Mouse (Mus musculus): ENCODE results near the gene Slc25a41. TPM values are rescaled to one million over a fixed set of nuclear protein-coding genes. Genes with fewer than 3 reads are reported as not detected.
A peak's percentile ranks its signal among the peaks of the same experiment; 100 is the strongest.
"Not testable (repeated sequence)": the region's sequence is repeated elsewhere in the genome, so short reads cannot be mapped to it uniquely, and the experiment has no call there.

Gene Slc25a41
- not detected for polyA plus RNA-seq (2017; shearing (Covaris generic))

DNA sequence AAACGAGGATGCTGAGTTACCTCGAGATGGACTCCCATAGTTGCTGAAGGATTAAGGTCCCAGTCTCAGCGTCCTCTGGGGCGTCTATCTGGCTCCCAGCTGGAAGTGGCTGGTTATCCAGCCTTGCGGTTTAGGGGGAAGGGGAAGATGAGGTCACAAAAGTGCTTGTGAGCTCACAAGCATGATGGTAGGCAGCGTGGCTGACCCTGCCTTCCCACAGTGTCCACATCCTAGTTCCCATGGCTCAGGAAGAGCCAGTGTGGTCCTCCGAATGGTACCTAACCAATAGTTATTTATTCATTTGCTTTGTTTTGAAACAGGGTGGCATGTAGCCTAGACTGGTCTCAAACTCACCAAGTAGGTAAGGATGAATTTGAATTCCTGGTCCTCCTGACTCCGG, at the start of gene Slc25a41:
TSS of gene Slc25a41 (minus strand) at position 101 of the 400 bp plus-strand sequence.
- no peak for ATAC-seq

DNA sequence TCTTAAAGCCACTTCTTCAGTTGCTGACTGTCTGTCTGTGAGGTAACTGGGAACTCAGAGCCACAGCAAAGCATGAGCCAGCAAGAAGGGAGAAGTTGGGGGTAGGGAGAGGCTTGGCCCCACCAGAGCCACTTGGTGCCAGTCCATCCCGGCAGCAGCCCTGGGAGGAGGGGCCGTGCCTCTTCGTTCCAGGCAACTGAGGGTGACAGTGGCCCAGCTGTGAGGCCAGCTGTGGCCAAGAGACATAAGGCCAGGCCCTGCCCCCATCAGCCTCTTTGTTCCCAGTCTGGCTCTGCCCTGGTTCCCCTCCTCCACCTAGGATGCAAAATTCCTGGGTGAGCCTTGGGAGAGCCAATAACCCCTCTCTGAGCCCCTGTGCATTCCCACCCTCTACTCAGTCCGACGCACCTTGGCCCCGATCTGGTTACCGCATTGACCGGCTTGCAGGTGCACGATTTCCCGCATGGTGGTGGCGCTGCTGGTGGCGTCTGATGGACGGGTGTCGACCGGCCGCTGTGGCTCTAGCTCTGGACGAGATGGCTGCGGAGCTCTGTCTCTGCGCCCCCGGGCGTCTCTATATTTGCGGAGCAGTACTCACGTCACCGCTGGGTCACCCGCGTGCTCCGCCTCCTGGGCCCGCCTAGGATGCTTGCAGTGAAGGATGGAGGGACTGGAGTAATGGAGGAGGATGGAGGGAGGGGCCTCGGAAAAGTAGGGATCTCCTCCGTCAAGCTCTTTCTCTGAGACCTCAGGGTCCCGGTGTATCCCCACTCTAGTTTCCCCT, 45.8 kb upstream of the Slc25a41 start, which contains the start of gene Tubb4a:
TSS of gene Tubb4a (minus strand) at position 734 of the 784 bp plus-strand sequence.
- ATAC-seq: no peak

DNA sequence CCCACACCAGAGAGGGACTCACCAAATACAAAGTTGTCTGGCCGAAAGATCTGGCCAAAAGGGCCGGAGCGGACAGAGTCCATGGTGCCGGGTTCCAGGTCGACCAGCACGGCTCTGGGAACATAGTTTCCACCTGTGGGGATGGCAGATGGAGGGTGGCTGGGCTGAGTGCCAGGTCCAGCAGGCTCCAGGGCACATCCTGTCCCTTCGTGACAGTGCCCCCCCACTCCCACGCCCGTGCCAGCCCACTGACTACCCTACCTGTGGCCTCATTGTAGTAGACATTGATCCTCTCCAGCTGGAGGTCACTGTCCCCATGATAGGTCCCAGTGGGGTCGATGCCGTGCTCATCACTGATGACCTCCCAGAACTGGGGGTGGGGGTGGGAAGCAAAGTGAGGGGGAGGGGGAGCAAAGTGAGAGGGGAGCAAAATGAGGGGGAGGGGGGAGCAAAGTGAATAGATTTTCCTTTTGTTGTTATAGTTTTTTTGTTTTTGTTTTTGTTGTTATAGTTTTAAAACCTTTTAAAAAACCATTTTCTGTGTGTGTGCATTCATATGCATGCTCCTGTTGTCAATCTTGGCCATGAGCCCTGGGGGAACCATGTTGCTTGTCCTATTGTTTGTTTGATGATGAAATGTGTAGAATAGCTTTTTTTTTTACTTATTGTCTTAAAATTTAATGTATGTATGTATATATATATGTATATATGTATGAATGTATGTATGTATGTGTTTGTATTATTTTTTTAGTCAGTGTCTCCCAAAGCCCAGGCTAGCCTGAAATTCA, 44.7 kb upstream of the Slc25a41 start:
- no peak for ATAC-seq

DNA sequence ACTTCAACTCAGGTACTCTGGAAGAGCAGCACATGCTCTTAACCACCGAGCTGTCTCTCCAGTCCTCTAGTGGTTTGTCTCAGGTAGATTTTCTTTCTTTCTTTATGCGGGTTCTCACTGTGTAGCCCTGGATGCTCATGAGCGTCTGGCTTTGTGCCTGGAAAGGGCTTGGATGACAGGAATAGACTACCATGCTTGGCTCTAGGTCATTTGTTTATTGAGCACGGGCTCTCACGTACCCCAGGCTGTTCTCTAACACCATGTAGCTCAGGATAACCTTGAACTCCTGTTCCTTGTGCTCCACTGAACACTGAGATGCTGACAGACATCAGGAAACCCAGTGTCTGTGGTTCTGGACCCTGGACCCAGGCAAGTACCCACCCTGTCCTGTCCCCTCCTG, 41.0 kb upstream of the Slc25a41 start:
- ATAC-seq: no peak

DNA sequence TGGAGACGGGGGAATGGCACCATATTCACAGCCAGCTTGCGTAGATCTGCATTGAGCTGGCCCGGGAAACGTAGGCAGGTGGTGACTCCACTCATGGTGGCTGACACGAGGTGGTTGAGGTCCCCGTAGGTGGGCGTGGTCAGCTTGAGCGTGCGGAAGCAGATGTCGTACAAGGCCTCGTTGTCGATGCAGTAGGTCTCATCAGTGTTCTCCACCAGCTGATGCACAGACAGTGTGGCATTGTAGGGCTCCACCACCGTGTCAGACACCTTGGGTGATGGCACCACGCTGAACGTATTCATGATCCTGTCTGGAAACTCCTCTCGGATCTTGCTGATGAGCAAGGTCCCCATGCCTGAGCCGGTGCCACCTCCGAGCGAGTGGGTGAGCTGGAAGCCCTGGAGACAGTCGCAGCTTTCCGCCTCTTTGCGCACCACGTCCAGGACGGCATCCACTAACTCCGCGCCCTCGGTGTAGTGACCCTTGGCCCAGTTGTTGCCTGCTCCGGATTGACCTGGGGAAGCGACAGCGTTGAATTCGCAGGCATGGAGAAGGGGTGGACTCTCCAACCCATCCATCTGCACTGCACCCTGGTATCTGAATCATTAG, 39.9 kb upstream of the Slc25a41 start:
- no peak for ATAC-seq

DNA sequence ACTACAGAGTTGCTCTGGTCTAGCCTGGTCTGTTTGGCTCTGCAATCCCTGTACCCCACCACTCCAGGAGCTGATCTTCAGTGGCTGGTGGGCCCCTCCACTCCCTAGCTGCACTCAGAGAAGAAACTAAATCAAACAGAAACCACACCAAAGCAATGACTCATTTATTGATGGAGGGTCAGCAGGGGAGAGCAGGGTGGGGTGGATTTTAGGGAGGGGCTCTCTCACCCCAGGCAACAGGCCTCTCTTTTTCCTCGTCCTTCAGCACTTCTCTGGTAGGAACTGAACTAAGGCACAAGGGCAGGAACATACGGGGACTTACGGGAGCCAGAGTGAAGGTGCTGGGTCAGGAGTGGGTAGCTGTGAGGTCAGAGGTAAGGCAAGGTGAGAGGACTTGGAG, 38.5 kb upstream of the Slc25a41 start:
- ATAC-seq: no peak

DNA sequence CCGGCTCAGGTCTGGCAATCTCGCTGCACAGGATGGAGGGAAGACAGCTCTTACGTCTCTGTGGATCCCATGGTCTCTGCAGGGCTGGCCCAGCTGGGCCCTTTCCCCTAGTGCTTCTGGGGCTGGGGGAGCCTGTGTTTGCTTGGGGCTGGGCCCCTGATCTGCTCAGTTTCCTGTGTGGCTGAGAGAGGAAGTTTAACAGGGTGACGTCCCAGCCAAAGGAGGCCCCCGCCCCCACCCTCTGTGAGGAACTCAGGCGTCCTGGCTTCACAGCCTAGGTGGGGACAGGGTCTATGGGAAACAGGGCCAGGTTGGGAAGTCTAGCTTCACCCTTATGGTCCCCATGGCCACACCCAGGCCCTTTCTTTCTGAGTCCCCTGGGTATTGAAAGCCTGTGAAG, 36.9 kb upstream of the Slc25a41 start, which contains the start of gene Dennd1c:
TSS of gene Dennd1c (minus strand) at position 179 of the 400 bp plus-strand sequence.
- ATAC-seq: peak; percentile 97

DNA sequence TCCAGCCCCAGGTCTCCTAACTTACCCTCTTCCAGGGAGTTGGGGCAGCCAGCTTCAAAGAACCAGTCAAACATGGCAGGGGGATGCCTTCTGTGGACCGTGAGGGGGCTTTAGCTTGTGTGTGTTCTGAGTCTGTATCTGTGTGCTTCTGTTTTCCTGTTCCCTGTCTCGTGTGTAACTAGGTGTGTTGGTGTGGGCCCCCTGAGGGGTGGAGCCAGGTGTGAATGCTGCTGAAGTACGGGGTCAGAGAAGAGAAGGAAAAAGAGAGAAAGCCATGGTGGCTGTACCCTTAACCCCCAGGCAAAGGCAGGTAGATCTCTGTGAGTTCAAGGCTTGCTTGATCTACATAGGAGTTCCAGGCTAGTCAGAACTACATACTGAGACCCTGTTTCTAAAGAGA, 35.5 kb upstream of the Slc25a41 start:
- no peak for ATAC-seq

DNA sequence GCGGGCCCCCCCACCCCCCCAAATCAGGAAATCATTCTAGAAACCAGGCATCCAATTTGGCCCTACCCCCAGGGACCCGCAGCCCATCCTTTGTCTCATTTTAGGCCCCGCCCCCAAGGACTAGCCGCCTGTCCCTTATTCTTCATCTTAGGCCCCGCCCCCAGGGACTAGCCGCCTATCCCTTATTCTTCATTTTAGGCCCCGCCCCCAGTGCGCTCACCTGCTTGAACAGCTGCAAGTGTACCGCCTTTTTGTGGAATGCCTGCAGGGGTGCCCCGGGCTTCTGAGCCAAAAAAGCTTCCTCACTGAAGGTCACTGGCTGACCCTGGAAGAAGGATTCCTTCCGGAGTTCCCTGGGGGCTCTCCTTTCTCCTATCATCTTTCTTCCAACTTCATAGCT, 29.2 kb upstream of the Slc25a41 start:
- ATAC-seq: no peak

DNA sequence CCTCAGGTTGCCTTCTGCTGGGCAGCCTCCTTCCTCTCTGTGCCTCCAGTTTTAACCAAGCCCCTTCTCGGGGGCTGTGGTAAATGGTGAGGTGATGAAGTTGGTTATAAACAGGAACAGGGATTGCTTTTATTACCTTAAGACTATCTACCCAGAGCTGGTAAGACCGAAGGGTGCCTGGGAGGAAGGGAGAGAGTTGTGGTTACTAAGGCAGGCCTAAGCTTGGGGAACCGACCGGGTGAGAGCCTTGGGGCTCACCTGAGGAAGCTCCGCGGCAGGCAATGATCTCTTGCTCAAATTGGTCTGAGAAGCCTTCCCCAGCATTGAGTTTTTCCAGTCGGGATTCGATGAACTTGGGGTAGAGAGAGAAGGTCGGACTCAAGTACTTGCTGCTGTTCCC, 28.8 kb upstream of the Slc25a41 start:
- ATAC-seq: no peak

DNA sequence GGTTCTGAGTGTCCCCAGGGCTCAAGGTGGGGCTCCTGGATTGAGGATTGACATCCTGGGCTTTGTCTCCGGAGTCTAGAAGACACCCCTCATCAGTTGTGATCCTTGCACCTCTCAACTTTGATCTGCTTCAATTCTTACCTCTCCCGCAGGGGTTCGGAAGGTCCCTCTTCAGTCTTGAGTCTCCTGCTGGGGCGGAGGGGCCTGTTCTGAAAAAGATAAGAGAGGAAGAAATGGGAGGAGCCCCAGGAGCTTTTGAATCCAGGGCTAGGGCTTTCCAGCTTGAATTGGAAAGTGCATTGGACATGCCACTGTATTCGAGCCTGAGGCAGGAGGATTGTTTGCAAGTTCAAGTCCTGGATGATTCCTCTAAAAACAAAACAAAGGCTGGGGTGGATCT, 25.5 kb upstream of the Slc25a41 start:
- no peak for ATAC-seq

DNA sequence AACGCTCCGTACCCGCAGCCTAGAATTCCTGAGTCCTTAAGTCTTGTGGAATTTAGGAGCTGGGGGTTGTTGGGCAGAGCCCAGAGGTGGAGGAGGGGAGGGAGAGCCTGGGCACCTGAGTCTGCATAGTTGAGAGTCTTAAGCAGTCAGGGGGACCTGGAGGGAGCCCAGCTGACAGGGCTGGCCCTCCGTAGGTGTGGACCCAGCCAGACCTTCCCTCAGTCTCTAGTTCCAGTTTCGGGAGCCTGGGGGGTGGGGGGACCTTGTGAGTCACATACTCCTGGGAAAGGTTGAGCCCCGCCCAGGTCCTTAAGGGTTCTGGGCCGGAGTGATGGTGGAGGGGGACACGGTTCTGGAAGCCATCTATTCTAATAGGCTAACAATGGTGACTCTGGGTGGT, 21.6 kb upstream of the Slc25a41 start:
- ATAC-seq: no peak

DNA sequence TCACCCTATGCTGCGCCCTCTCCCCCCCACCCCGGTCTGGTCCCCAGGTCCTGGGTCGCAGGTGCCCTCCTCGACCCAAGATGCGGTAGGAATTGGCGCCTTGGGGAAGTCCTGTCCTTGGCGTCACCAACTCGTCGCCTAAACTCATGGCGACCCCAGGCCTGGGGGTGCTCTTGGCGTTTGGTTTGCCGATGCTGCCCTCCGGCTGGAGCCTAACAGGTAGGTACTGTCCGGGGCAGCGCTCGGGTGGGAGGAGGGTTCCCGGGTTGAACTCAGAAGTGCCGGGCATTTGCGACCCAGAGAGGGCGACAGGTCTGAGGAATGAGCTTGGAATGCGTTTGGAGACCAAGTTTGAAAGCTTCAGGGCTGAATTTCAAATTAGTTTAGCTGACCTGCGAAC, 21.1 kb upstream of the Slc25a41 start:
- ATAC-seq: no peak

DNA sequence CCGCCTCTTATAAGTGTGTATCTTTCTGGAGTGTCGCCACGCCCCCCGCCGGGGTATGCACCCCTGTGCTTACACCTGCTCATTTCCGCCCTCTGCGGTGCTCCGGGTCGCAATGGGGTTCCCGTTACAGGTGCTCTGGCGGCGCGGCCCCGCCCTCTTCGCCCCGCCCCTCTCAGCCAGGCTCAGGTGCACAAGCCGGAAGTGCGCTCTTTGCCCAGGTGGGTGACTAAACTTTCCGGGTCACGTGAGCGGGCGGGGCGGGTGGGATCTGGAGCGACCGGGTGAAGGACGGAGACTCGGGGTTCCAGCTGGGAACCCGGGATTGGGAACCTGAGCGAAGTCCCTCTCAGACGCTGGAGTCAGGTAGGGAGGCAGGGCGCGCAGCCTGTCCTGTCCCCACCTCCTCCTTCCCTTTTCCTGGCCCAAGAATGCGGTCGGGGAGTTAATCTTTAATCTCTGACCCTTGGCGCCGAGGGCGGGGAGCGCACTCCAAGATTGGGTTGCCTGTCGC, 20.6 kb upstream of the Slc25a41 start:
- no peak for ATAC-seq

DNA sequence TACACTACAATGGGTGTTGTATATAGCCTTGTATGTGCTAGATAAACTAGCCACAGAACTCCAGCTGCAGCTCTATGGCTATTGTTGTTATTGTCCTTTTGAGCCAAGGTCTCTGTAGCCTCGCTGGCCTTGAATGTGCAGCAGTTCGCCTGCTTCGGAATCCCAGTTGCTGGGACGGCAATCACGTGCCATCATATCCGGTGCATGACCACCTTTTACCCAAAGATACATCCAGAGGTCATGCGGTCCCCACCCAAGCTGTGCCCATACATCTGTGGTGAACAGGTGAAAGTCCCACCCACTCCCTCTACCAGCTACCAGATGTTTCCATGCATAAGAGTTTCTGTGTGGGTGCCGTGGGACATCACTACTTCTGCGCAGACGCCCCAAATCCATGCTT, 19.6 kb upstream of the Slc25a41 start:
- peak; percentile 17 for ATAC-seq

DNA sequence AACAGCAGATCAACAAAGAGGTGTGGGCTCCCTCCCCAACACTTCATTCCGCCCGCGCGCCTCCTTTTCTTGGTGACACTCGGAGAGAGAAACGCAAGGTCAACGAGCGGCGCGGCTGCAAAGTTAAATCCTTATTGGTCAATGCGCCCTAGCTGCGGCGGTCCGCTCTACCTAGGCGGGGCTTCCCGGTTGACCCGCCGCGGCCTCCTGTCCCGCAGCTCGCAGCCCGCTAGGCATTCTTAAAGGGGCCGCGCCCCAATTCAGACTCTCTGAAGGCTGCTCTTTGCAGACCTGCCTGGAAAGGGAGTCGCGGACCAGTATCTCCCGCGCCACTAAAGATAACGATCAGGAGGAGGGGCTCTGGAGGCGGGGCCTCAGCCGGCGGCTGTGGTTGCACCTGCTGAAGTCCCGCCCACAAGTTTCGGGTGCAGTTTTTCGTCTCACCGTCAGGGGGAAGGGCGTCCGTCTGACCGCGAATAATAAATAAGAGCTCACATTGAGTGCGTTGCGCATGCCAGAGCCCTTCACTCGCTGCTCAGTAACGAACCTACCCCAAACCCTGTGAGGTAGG, 18.9 kb upstream of the Slc25a41 start:
- ATAC-seq: peak; percentile 79

DNA sequence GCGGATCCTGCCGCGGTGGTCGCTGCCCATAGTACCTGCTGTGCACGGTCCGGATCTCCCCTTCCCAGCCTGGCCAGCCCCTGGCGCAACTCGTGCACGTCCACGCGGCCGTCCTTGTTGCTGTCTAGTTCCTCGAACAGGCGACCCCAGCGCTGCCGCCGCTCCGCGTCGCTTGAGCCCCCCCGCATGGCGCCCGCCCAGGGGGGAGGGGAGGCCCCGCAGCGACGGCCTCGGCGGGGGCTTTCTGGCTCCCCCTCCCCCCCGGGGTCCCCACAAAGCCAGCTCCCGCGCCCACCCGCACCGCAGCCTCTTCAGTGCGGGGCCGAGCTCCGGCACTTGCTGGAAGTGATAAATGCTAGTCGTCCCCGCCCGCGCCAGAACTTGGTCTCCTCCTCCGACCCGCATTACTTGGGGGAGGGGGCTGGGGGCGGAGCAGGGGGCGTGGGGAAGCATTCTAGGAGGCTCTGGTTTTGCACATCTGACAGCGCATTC, 18.1 kb upstream of the Slc25a41 start, which contains the start of gene Slc25a23:
TSS of gene Slc25a23 (minus strand) at position 378 of the 492 bp plus-strand sequence.
- ATAC-seq: no peak

DNA sequence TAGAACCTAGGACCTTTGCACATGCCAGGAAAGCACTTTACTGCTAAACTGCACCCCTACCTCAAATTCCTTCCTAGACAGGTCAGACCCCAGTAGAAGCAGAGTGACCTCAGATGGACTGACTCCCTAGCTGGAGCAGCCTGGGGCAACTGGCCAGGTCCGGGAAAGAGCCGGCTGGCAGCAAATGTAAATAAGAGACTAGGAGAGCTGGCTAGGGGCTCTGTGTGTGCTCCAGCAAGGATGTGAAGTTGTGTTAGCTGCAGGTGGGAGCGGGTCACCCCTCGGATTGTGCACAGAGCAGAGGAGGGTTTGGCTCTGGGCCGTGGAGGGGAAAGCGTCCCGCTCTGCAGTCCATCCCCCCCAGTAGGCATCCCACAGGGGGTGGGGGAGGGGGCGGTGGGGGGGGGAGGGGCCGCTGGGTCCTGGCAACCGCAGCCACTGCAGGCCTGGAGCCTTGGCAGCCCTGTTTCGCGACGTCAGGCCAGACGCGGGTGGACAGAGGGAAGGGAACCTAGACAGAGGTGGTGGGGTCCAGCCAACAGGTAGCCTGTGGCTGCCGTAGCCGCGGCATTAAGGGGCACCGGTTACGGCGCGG, 17.5 kb upstream of the Slc25a41 start, which contains the start of gene Crb3:
TSS of gene Crb3 (plus strand) at position 215 of the 595 bp plus-strand sequence.
- ATAC-seq: no peak

DNA sequence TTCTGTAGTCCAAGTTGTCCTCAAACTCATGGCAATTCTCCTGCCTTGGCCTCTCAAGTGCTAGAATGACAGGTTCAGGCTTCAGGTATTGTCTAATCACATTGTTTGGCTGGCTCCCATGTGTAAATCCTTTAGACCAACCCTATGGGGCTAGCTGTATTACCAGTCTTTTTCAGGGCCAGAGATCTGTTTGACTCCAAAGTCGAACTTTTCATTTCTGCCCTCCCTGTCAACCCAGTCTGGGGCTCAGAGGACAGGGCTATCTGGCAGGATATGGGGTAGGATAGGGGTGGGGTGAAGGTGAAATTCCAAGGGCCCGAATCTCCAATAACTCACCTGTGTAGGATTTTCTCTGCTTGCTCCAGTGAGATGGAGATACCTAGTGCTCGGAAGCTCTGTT, 14.8 kb upstream of the Slc25a41 start:
- no peak for ATAC-seq

DNA sequence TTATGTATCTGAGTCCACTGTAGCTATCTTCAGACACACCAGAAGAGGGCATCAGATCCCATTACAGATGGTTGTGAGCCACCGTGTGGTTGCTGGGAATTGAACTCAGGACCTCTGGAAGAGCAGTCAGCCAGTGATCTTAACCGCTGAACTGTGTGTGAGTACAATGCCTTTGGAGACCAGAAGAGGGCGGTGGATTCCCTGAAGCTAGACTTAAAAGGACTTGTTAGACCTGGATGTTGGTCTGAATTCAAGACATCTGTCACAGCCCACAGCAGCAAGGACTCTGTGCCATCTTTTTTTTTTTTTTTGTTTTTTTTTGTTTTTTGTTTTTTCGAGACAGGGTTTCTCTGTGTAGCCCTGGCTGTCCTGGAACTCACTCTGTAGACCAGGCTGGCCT, 10.2 kb upstream of the Slc25a41 start:
- ATAC-seq: not testable (repeated sequence)

DNA sequence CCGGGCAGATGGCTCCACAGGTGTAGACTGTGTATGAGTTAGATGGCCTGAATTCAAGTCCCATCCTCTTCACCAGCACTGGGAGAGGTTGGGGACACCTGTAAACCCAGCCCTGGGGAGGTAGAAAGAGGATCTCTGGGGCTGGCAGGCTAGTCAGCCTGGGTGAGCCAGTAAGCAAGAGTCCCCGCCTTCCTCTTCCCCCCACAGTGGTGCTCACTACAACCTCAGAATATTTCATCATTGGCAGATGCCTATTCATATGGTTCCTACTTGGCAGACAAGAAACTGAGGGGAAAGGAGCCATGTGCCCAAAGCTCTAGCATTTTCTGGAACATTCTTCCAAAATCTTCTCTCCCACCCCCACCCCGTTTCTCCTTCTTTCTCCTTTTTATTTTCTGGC, 7.4 kb upstream of the Slc25a41 start:
- no peak for ATAC-seq

DNA sequence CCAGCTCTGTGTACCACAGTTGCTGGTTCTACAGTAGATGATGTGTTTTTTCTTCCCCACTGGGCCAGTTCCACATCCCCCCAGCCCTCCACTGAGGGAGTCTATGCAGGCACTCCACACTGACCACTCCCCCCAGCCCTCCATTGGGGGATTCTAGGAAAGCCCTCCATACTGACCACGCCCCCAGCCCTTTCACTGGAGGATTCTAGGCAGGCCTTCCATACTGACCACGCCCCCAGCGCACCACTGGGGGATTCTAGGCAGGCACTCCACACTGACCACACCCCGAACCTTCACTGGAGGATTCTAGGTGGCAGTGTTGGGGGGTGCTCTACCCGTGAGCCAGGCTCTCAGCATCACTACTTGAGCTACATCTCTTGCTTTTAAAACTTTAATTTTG, 6.0 kb upstream of the Slc25a41 start:
- ATAC-seq: no peak

Data from activated CD4-positive, CD25-positive, alpha-beta regulatory T cell, adult 4 months (primary cell).